ENCODE assay signal across 28 mouse cellular contexts in the genomic region with DNA sequence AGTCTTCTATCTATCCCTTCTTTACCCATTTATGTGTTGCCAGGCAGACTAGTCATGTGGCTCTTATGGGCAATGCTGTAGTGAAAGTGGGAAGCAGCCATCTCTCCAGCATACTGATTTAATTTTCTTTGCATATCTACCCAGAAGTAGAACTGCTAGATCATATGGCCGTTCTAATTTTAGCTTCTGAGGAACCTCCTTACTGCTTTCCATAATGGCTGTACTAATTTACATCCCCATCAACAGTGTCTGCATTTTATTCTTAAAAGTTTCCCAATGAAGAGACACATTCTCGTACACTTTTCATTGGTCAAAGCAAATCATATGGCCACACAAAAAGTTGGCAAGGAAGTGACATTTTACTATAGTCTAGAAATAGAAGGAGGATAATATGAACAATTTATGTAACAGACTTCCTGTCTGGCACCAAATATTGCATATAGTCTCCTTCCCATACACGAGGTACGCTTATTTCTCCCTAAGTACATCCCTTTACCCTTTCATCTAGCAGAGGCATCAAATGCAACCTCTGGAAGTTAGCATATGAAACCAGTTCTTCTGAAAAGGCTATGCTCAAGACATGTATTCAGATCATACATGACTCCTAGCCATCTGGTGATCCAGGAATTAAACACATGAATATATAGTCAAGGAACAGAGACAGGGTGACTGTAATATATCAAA.
DNase-seq lines count a peak whose midpoint lies in the region; ATAC-seq and TF ChIP-seq lines count a peak whose summit lies in the region.
"Had no signal": no experiment of that assay in that cellular context is flagged by ENCODE, and none has a peak within 500 bp of the region (broad histone marks: within the 10 kb centered on the region; RNA-seq: fewer than 3 reads in every experiment).

No protein-coding gene starts in this region.

- H3K4me3 ChIP-seq in forebrain, postnatal 0 days (ENCODE audit: low read depth, low read length), result no peak overlapping the region
- no peak overlapping the region for H3K4me3 ChIP-seq in forebrain, embryonic 13.5 days
- no peak overlapping the region for H3K4me3 ChIP-seq in lung, embryonic 14.5 days (ENCODE audit: low read depth, low read length)
- H3K4me3 ChIP-seq in lung, adult 2 months (replicated peaks; ENCODE audit: extremely low read depth, low read depth, low read length), result no peak overlapping the region
- no peak overlapping the region for H3K4me3 ChIP-seq in kidney, embryonic 16.5 days (ENCODE audit: low read length)
- H3K4me3 ChIP-seq: embryonic facial prominence, embryonic 10.5 days; embryonic facial prominence, embryonic 13.5 days; erythroblast, embryonic 14.5 days; heart, embryonic 12.5 days; heart, embryonic 15.5 days; hindbrain, embryonic 10.5 days; hindbrain, embryonic 13.5 days; intestine, embryonic 15.5 days had no signal

- H3K4me2 ChIP-seq in forebrain, postnatal 0 days (ENCODE audit: low read depth), result no peak overlapping the region
- H3K4me2 ChIP-seq in forebrain, embryonic 13.5 days, result no peak overlapping the region
- H3K4me2 ChIP-seq in lung, embryonic 14.5 days, result no peak overlapping the region
- H3K4me2 ChIP-seq in kidney, embryonic 16.5 days (replicated peaks; ENCODE audit: low read depth, low read length), result no peak overlapping the region
- H3K4me2 ChIP-seq: embryonic facial prominence, embryonic 13.5 days; heart, embryonic 12.5 days; heart, embryonic 15.5 days; hindbrain, embryonic 13.5 days; intestine, embryonic 15.5 days had no signal

- H3K27me3 ChIP-seq in forebrain, postnatal 0 days (ENCODE audit: insufficient read depth, low read length), result no peaks in the 10 kb centered on the region
- no peaks in the 10 kb centered on the region for H3K27me3 ChIP-seq in forebrain, embryonic 13.5 days
- H3K27me3 ChIP-seq in lung, embryonic 14.5 days (ENCODE audit: insufficient read depth, low read length), result no peaks in the 10 kb centered on the region
- no peaks in the 10 kb centered on the region for H3K27me3 ChIP-seq in kidney, embryonic 16.5 days (ENCODE audit: insufficient read depth, low read length)
- H3K27me3 ChIP-seq: embryonic facial prominence, embryonic 13.5 days; heart, embryonic 12.5 days; heart, embryonic 15.5 days; hindbrain, embryonic 13.5 days; intestine, embryonic 15.5 days had no signal

- H3K9ac ChIP-seq in forebrain, postnatal 0 days, result no peak overlapping the region
- no peak overlapping the region for H3K9ac ChIP-seq in forebrain, embryonic 13.5 days
- H3K9ac ChIP-seq in lung, embryonic 14.5 days, result no peak overlapping the region
- no peak overlapping the region for H3K9ac ChIP-seq in kidney, embryonic 16.5 days (replicated peaks; ENCODE audit: low read length)
- H3K9ac ChIP-seq: embryonic facial prominence, embryonic 13.5 days; heart, embryonic 12.5 days; heart, embryonic 15.5 days; hindbrain, embryonic 13.5 days; intestine, embryonic 15.5 days had no signal

- no peaks in the 10 kb centered on the region for H3K9me3 ChIP-seq in forebrain, postnatal 0 days (ENCODE audit: low read length)
- H3K9me3 ChIP-seq in forebrain, embryonic 13.5 days (replicated peaks), result no peaks in the 10 kb centered on the region
- no peaks in the 10 kb centered on the region for H3K9me3 ChIP-seq in lung, embryonic 14.5 days (ENCODE audit: low read depth, low read length)
- no peaks in the 10 kb centered on the region for H3K9me3 ChIP-seq in kidney, embryonic 16.5 days (ENCODE audit: low read length)
- H3K9me3 ChIP-seq: embryonic facial prominence, embryonic 10.5 days; embryonic facial prominence, embryonic 13.5 days; G1E; heart, embryonic 12.5 days; heart, embryonic 15.5 days; hindbrain, embryonic 10.5 days; hindbrain, embryonic 13.5 days; intestine, embryonic 15.5 days had no signal

- peak overlapping the region; percentile 58 for H3K27ac ChIP-seq in forebrain, postnatal 0 days (ENCODE audit: low read depth, low read length)
- no peak overlapping the region for H3K27ac ChIP-seq in forebrain, embryonic 13.5 days
- H3K27ac ChIP-seq in lung, embryonic 14.5 days (ENCODE audit: low read depth), result no peak overlapping the region
- H3K27ac ChIP-seq in kidney, embryonic 16.5 days (ENCODE audit: low read length), result no peak overlapping the region
- H3K27ac ChIP-seq: embryonic facial prominence, embryonic 10.5 days; embryonic facial prominence, embryonic 13.5 days; heart, embryonic 15.5 days; hindbrain, embryonic 10.5 days; hindbrain, embryonic 13.5 days; intestine, embryonic 15.5 days had no signal

- peak; percentile 82 for ATAC-seq in forebrain, postnatal 0 days
- no peak for ATAC-seq in forebrain, embryonic 13.5 days
- no peak for ATAC-seq in lung, embryonic 14.5 days (ENCODE audit: insufficient read depth)
- no peak for ATAC-seq in kidney, embryonic 16.5 days (ENCODE audit: low FRiP score, low TSS enrichment)
- ATAC-seq: forebrain, embryonic 14.5 days; hindbrain, embryonic 16.5 days; intestine, embryonic 15.5 days; Patski had no signal

- TF ChIP-seq POLR2A in lung, adult 2 months (IDR thresholded peaks at IDR 0.05; ENCODE audit: borderline replicate concordance, extremely low read depth, low read depth, low read length), result no peak

- no peaks in the 10 kb centered on the region for H3K36me3 ChIP-seq in forebrain, postnatal 0 days (ENCODE audit: insufficient read depth)
- no peaks in the 10 kb centered on the region for H3K36me3 ChIP-seq in forebrain, embryonic 13.5 days (ENCODE audit: poor library complexity, severe bottlenecking)
- H3K36me3 ChIP-seq in lung, embryonic 14.5 days (ENCODE audit: insufficient read depth), result no peaks in the 10 kb centered on the region
- no peaks in the 10 kb centered on the region for H3K36me3 ChIP-seq in kidney, embryonic 16.5 days (ENCODE audit: insufficient read depth, low read length)
- H3K36me3 ChIP-seq: embryonic facial prominence, embryonic 10.5 days; embryonic facial prominence, embryonic 13.5 days; G1E; heart, embryonic 12.5 days; heart, embryonic 15.5 days; hindbrain, embryonic 10.5 days; hindbrain, embryonic 13.5 days; intestine, embryonic 15.5 days had no signal

- 74% methylated on average over 4 of the region's 4 CpGs for WGBS in forebrain, postnatal 0 days
- 92% methylated on average over 4 of the region's 4 CpGs for WGBS in forebrain, embryonic 13.5 days
- 75% methylated on average over 4 of the region's 4 CpGs for WGBS in lung, embryonic 14.5 days
- 51% methylated on average over 4 of the region's 4 CpGs for WGBS in lung, adult 2 months
- WGBS in kidney, embryonic 16.5 days, result 87% methylated on average over 4 of the region's 4 CpGs

- H3K4me1 ChIP-seq in forebrain, postnatal 0 days (ENCODE audit: insufficient read depth), result no peaks in the 10 kb centered on the region
- 0 out of 2 replicates have a peak, but pooled peaks cover 11% of the 10 kb centered on the region for H3K4me1 ChIP-seq in forebrain, embryonic 13.5 days
- H3K4me1 ChIP-seq in lung, embryonic 14.5 days (ENCODE audit: insufficient read depth), result no peaks in the 10 kb centered on the region
- no peaks in the 10 kb centered on the region for H3K4me1 ChIP-seq in lung, adult 2 months (ENCODE audit: control insufficient read depth, insufficient read depth, low read length)
- no peaks in the 10 kb centered on the region for H3K4me1 ChIP-seq in kidney, embryonic 16.5 days (ENCODE audit: insufficient read depth, low read length)
- H3K4me1 ChIP-seq: embryonic facial prominence, embryonic 10.5 days; embryonic facial prominence, embryonic 13.5 days; heart, embryonic 12.5 days; heart, embryonic 15.5 days; intestine, embryonic 15.5 days had no signal

- DNase-seq in forebrain, postnatal 0 days, result peak; percentile 73
- peak; percentile 12 for DNase-seq in lung, embryonic 14.5 days
- no peak for DNase-seq in lung, adult 2 months
- DNase-seq in brain, embryonic 18.5 days (ENCODE audit: low read depth, low spot score), result peak; percentile 52
- DNase-seq: adrenal gland, postnatal 10 days; B cell, adult 2 months; cerebellum, adult 11-12 months; cerebellum, adult 8-10 months; cerebellum, postnatal 36 days; embryo, embryonic 11 days; gastrocnemius, postnatal 25 days; heart, adult 18-20 months; heart, postnatal 10 days; heart, postnatal 36 days had no signal

- no peak for TF ChIP-seq CTCF in forebrain, postnatal 0 days (IDR thresholded peaks at IDR 0.05; ENCODE audit: low read depth)
- TF ChIP-seq CTCF in lung, embryonic 14.5 days (IDR thresholded peaks at IDR 0.05; ENCODE audit: low read depth), result no peak
- TF ChIP-seq CTCF in lung, adult 2 months (IDR thresholded peaks at IDR 0.05; ENCODE audit: insufficient read depth, low read length), result no peak
